Mouse (Mus musculus): ENCODE results near the gene Spata16.

- TF ChIP-seq GATA1 (IDR thresholded peaks at IDR 0.05; ENCODE audit: borderline replicate concordance, low read length) (no peak), FLI1 (IDR thresholded peaks at IDR 0.05; ENCODE audit: low read length) (no peak)
Measured at GRCm38 (mm10) chr3:27028526-27028925, 391.1 kb downstream of the Spata16 start.

All from megakaryocyte, embryonic 14.5 days (primary cell).